Mouse (Mus musculus): ENCODE data around the gene Ass1.
"Not testable (repeated sequence)": the region's sequence is repeated elsewhere in the genome, so short reads cannot be mapped to it uniquely, and the experiment has no call there.

Gene Ass1

DNA sequence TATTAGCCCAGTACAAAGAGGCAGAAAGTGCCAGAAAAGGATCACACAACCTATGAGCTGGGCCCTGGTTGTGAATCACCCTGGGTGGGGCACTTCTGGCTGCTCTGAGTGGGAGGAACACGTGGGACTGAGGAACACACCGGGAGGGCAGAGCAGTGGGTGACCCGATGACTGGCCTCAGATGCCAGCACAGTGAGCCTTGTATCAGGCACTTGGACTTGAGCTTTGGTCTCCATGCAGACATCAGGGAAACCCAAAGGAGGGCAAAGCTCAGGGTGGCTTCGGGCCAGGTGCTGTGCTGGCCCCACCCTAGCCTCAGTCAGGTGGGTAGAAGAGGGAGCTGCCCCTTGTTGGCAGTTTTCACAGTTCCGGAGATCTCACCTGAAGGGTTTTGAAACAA is 71.6 kb downstream of the Ass1 start:
- DNase-seq = peak; percentile 17

DNA sequence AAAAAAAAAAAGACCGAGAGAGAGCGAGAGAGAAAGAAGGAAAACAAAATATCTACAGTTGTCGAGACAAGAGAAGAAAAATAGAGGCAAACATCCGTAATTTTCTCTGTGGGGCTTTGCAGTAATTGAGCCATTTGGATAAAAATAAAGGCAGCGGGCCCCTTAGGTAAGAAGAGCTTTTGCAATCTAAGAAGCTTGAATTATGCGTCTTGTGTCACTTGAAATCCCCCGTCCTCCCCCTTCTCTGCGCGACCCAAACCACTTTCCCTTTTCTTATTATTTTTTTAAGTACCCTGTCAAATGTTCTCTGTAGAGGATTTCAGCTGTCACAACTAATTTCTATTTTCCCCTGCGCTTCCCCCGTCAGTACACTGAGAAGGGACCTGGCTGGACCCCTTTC is 77.7 kb downstream of the Ass1 start:
- no peak for DNase-seq

DNA sequence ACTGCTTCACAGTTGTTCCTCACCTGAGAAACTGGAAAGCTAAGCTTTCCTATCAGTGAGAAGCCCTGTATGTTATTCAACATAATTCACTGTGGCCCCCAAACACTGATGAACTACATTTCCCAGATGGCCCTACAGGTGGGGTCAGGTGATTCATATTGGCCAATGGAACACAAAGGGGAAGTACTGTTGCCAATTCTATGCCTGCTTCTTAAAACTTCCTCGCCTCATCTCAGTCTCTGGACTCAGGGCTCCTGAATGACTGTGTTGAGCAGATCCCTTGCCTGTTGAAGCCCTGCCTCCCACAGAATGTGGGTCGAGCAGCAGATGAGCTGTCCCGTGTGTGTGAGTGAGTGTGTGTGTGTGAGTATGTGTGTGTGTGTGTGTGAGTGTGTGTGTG is 80.5 kb downstream of the Ass1 start:
- no peak for DNase-seq

DNA sequence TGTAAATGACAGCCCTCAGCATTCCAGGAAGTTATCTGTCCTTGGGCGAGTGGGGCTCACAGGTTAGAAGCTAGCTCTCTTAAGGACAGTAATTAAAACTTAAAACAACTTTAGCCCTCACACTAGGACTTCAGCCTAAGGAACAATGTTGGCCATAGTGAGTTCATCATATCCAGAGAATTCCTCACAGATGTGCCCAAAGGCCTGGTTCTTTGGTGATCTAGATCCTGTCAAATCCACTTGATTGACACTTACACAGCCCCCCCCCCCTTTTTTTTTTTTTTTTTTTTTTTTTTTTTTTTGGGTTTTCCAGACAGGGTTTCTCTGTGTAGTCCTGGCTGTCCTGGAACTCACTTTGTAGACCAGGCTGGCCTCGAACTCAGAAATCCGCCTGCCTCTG is 81.3 kb downstream of the Ass1 start:
- not testable (repeated sequence) for DNase-seq

DNA sequence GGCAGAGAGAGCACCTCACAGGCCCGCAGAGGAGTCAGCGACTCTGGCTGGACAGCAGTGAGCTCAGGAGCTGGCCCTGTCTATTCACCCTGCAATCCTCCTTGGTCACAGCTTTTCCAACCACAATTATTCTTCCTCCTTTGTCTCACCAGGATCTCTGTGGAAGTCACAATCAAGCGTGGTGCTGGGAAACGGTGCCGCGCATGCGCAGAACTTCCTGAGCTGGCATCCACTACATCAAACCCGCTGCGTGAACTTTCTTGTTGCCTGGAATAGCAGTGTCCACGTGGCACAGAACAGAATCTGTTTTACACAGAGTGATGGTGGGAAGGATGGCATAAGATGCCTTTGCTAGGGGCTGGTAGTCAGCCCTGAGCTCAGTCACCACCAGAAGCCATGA is 82.0 kb downstream of the Ass1 start:
- no peak for DNase-seq

DNA sequence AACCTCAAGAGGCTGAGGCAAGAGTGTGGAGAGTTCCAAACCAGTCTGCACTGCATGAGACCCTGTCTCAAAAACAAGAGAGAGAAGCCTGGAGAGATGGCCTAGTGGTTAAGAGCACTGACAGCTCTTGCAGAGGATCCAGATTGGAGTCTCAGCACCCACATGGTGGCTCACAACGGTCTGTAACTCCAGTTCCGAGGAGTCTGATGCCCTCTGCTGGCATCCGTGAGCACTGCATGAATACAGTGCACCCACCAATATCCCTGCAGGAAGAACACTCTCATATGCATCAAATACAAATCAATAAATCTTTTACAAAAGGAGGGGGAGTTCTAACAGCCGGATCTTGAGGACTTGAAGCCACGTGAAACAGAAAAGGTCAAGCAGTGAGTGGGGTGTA is 84.6 kb downstream of the Ass1 start:
- no peak for DNase-seq

Data from lung, postnatal 14 days (tissue).